Mouse (Mus musculus): ENCODE results near the gene Josd2.

Josd2 gene

GRCm38 (mm10) chr7:44471880-44472557 lies 4.2 kb downstream of the Josd2 start:
- DNase-seq (ENCODE audit: low read depth, low spot score): no peak

GRCm38 (mm10) chr7:44472558-44472885 lies 4.7 kb downstream of the Josd2 start:
- DNase-seq (ENCODE audit: low read depth, low spot score): no peak

GRCm38 (mm10) chr7:44472961-44473646 lies 5.3 kb downstream of the Josd2 start:
- DNase-seq (ENCODE audit: low read depth, low spot score): no peak

- no peak for DNase-seq (ENCODE audit: low read depth, low spot score)
Measured at GRCm38 (mm10) chr7:44474419-44474818, 6.6 kb downstream of the Josd2 start.

GRCm38 (mm10) chr7:44475046-44475614 lies 7.3 kb downstream of the Josd2 start:
- no peak for DNase-seq (ENCODE audit: low read depth, low spot score)

- DNase-seq (ENCODE audit: low read depth, low spot score): no peak
Measured at GRCm38 (mm10) chr7:44482836-44483435, 15.2 kb downstream of the Josd2 start.

- no peak for DNase-seq (ENCODE audit: low read depth, low spot score)
Measured at GRCm38 (mm10) chr7:44484109-44484508, 16.3 kb downstream of the Josd2 start.

- peak; percentile 80 for DNase-seq (ENCODE audit: low read depth, low spot score)
Measured at GRCm38 (mm10) chr7:44484841-44485571, 17.2 kb downstream of the Josd2 start.

GRCm38 (mm10) chr7:44485572-44486195 lies 17.9 kb downstream of the Josd2 start:
- DNase-seq (ENCODE audit: low read depth, low spot score): no peak

GRCm38 (mm10) chr7:44486927-44487575 lies 19.3 kb downstream of the Josd2 start:
- DNase-seq (ENCODE audit: low read depth, low spot score): no peak

GRCm38 (mm10) chr7:44487936-44488335 lies 20.2 kb downstream of the Josd2 start:
- DNase-seq (ENCODE audit: low read depth, low spot score): no peak

GRCm38 (mm10) chr7:44488545-44488944 lies 20.8 kb downstream of the Josd2 start:
- DNase-seq (ENCODE audit: low read depth, low spot score): no peak

GRCm38 (mm10) chr7:44490281-44490680 lies 22.5 kb downstream of the Josd2 start:
- no peak for DNase-seq (ENCODE audit: low read depth, low spot score)

GRCm38 (mm10) chr7:44491391-44491790 lies 23.6 kb downstream of the Josd2 start:
- DNase-seq (ENCODE audit: low read depth, low spot score): no peak

GRCm38 (mm10) chr7:44492166-44492826 lies 24.5 kb downstream of the Josd2 start:
- no peak for DNase-seq (ENCODE audit: low read depth, low spot score)

- no peak for DNase-seq (ENCODE audit: low read depth, low spot score)
Measured at GRCm38 (mm10) chr7:44494681-44495080, 26.9 kb downstream of the Josd2 start.

- peak; percentile 26 for DNase-seq (ENCODE audit: low read depth, low spot score)
Measured at GRCm38 (mm10) chr7:44495086-44495485, 27.3 kb downstream of the Josd2 start.

GRCm38 (mm10) chr7:44495992-44496770 lies 28.4 kb downstream of the Josd2 start, which contains the start of the genes Emc10 and Fam71e1:
Gene Emc10 (minus strand): TSS chr7:44496529.
Gene Fam71e1 (plus strand): TSS chr7:44496581.
- DNase-seq (ENCODE audit: low read depth, low spot score): peak; percentile 97

- DNase-seq (ENCODE audit: low read depth, low spot score): no peak
Measured at GRCm38 (mm10) chr7:44496771-44497109, 29.0 kb downstream of the Josd2 start.

Measured in 3T3-L1 (cell line).